Mouse (Mus musculus) heart, postnatal 10 days (tissue): Measurements from ENCODE around the gene Rps28. TPM values are rescaled to one million over a fixed set of nuclear protein-coding genes. Genes with fewer than 3 reads are reported as not detected.
"Not testable (repeated sequence)": the region's sequence is repeated elsewhere in the genome, so short reads cannot be mapped to it uniquely, and the experiment has no call there.

Source experiments
- DNase-seq, 2 experiments: peaks; one replicate each; pipeline ENCODE4 v3.0.0; 2021
- intact Hi-C: fragments of 180-260 bp; cut with DNase I; formaldehyde crosslinking; loops from one replicate; pipeline ENCODE4 v1.15.1; 2025
- total RNA-seq, 2 experiments: library from RNA; stranded (reverse); gene quantifications; 2 replicates each; pipeline ENCODE4 v1.2.3; 2021

The Rps28 gene
- 1,000 to 10,000 TPM; 1,002 to 1,034 TPM for total RNA-seq

- DNase-seq: peak; percentile 99 to 100
- intact Hi-C loops: no loop called here
Measured at GRCm38 (mm10) chr17:33824084-33824996, at the start of gene Rps28, which contains the start of gene Ndufa7. Rps28 (minus strand) TSS chr17:33824562. Ndufa7 (plus strand) TSS chr17:33824572.

DNA sequence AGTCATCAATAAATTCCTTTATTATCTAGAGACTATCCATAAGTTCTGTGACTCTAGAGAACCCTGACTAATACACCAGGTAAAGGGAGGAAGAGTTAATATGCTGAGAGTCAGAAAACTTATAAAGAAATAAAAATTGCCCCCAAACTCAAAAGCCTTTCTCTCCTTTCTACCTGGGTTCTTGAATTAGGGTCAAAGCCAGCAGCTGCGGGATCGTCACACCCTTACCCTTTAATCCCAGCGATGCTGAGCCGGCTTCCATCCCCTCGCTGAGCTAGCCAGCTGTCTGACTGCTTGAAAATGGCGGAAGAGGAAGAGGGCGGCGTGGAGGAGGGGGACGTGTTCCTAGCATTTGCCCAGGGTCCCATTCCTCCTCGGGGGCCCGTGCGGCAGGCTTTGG, 49.2 kb upstream of the Rps28 start, which contains the start of gene Gm7029:
TSS of gene Gm7029 (plus strand) at position 301 of the 400 bp plus-strand sequence.
- DNase-seq, intact Hi-C loops: not testable (repeated sequence)

DNA sequence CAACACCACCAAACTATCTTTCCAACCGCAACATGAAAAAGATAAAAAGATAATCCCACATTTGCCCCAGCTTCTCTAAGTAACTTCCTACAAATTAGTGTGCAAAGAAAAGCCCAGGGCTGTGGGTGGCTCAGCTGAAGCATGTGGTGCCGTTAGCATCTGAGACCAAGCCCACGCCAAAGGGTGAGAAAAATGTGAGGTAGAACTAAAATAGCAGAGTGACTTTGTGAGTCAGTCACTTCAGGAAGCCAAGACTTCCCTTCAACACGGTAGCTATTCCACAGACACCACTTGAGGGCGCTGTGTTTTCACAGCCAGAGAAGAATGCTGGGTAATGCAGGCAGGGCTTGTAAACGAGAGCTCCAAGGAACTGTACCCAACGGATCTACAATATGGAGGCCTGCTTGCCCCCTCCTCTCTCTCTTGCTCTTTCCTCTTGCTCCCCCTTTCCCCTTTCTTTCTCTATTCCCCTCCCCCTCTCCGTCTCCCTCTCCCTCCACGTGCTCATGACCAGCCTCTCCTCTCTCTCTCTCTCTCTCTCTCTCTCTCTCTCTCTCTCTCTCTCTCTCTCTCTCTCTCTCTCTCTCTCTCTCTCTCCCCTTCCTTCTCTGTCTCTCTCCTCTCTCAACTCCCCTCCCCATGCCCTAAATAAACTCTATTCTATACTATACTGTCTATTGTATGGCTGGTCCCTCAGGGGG, 41.1 kb upstream of the Rps28 start:
- peak; percentile 38 to 61 for DNase-seq

GRCm38 (mm10) chr17:33857816-33858215, 33.5 kb upstream of the Rps28 start:
- no peak for DNase-seq
- intact Hi-C loops: no loop called here

More for the DNA sequence above, 41.1 kb upstream of the Rps28 start:
- intact Hi-C loops: no loop called here

GRCm38 (mm10) chr17:33851331-33851730, 27.0 kb upstream of the Rps28 start:
- no peak for DNase-seq
- intact Hi-C loops: no loop called here

DNA sequence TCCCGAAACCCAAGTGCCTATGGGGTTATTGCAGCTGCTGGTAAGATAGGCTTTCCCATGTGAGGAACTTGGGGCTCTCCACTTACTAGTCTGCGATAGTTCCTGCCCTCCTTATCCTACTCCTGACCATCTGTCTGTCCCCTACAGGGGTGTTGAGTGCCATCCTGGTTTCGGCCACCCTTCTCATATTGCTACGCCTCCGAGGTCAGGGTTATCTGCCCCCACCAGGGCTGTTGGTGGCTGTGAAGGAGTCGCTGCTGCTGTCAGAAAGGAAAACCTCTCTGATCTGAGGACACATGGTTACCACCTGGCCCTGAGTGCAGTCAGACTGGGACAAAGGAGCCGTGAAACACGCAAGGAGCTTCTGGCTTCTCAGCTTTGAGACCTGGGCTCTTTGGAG, 23.8 kb upstream of the Rps28 start:
- no peak for DNase-seq
- intact Hi-C loops: no loop called here

DNA sequence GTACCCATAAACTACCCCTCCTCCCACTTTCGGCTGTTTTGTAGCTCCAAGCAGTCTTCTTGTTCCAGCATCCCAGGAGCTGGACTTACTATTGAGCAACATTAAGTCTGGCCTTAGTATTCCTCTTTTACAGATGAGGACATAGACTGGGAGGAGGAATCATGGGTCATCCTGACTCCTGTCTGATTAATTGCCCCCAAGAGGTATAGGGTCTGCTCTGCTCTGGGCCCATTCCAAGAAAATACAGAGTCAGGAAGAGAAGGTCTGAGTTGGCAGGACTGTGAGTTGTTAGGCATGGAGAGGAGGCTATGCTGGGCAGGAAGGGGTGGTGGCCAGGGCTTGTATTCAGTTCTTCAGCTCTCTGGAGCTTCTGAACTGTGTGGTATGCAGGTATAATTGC, 19.8 kb upstream of the Rps28 start:
- DNase-seq: no peak
- intact Hi-C loops: no loop called here

- intact Hi-C loops: no loop called here
Measured at GRCm38 (mm10) chr17:33842966-33843795, 18.8 kb upstream of the Rps28 start, which contains the start of gene Cd320. Cd320 (plus strand) TSS chr17:33843091.

GRCm38 (mm10) chr17:33829561-33829960, 5.2 kb upstream of the Rps28 start:
- intact Hi-C loops: loop anchor here (5.0 kb wide), 1 partner anchor 392 kb away; no protein-coding TSS in a partner anchor
- peak in 1 of 2 experiments; percentile 19 for DNase-seq

More at GRCm38 (mm10) chr17:33842966-33843795, 18.8 kb upstream of the Rps28 start, which contains the start of gene Cd320:
- DNase-seq: peak; percentile 95

DNA sequence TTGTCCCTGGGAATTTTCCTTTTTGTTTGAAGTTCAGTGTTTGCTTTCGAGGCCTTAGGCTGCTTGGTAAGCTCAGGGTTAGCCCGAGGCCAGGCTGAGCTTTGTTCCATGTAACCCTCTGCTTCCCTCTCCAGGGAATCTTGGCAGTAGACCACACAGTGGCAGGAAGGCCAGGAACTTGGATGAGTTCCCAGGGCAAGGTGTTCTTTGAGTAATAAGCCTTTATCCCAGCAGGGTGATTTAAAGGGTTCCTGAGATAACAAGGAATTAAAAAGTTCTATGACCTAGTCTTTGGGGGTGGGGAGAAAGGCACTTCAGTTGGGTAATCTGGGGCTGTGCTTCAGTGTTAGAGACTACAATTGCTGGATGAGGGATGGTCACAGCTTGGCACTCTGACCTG, 4.5 kb upstream of the Rps28 start:
- intact Hi-C loops: loop anchor here (5.0 kb wide), 1 partner anchor 392 kb away; no protein-coding TSS in a partner anchor
- DNase-seq: peak; percentile 87 to 91

- DNase-seq: peak; percentile 78 to 88
- intact Hi-C loops: loop anchor here (5.0 kb wide), 1 partner anchor 390 kb away; no protein-coding TSS in a partner anchor
Measured at GRCm38 (mm10) chr17:33826850-33827249, 2.5 kb upstream of the Rps28 start.

- no peak for DNase-seq
- intact Hi-C loops: loop anchor here (5.0 kb wide), 1 partner anchor 388 kb away; no protein-coding TSS in a partner anchor
Measured at GRCm38 (mm10) chr17:33825462-33825861, 1.1 kb upstream of the Rps28 start.

GRCm38 (mm10) chr17:33824997-33825330, 602 bp upstream of the Rps28 start:
- intact Hi-C loops: loop anchor here (5.0 kb wide), 1 partner anchor 388 kb away; no protein-coding TSS in a partner anchor
- DNase-seq: peak in 1 of 2 experiments; percentile 13

GRCm38 (mm10) chr17:33823171-33823570, 1.2 kb downstream of the Rps28 start:
- DNase-seq, intact Hi-C loops: not testable (repeated sequence)

DNA sequence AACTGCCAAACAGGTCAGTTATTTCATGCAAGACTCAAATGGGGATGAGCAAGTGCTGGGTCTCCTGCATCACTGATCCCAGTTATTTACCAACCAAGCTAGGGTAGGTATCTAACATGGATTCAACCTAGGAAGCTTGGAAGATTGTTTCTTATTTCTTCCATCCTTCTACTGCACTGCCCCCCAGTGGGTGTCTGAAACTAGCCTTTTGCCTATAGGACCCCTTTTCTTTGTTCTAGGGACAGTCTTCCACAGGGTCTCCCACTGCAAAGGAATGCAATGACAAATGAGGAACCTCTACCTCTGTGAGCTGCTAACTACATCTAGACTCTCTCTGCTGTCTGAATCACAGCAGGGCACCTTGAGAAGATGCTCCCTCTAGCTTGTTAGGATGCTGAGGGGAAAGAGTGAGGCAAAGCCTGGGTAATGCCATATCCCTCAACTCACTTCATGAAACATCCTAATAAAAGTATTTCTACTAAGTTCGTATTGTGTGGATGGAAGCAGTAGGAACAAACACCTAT, 1.9 kb downstream of the Rps28 start:
- intact Hi-C loops: no loop called here
- DNase-seq: no peak

GRCm38 (mm10) chr17:33817969-33818643, 6.3 kb downstream of the Rps28 start:
- DNase-seq: no peak
- intact Hi-C loops: no loop called here

DNA sequence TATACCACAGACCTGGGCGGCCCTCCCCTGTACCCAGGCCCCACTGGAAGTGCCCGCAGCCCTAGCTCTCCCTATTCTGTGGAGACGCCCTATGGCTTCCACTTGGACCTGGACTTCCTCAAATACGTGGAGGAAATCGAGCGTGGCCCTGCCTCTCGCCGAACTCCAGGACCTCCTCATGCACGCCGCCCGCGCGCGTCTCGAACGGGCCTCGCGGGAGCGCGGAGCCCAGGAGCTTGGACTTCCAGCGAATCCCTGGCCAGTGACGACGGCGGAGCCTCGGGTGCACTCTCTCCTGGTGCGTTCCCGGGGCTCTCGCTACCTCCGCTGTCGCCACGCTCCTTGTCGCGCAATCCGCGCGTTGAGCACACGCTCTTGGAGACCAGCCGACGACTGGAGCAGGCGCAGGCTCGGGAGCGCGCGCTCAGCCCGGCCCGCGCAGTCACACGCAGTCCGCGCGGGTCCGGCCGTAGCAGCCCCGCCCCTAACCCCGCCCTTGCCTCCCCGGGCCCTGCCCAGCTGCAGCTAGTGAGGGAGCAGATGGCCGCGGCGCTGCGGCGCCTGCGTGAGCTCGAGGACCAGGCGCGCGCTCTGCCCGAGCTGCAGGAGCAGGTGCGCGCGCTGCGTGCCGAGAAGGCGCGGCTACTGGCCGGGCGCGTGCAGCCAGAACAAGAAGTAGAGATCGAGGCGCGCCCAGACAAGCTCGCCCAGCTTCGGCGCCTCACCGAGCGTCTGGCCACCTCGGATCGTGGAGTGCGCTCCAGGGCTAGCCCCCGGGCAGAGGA, 7.0 kb downstream of the Rps28 start:
- peak; percentile 88 to 89 for DNase-seq
- intact Hi-C loops: no loop called here

GRCm38 (mm10) chr17:33816612-33817011, 7.8 kb downstream of the Rps28 start:
- DNase-seq: no peak
- intact Hi-C loops: no loop called here

DNA sequence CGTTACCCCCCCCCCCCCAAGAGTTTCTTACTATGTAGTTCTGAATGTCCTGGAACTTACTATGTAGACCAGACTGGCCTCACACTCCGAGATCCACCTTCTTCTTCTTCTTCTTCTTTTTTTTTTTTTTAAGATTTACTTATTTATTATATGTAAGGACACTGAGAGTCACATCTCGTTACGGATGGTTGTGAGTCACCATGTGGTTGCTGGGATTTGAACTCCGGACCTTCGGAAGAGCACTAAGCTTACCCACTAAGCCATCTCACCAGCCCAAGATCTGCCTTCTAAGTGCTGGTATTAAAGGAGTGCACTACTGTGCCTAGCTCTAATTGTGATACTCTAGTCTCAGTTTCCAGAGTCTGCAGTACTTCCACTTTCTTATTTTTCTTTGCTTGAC, 9.0 kb downstream of the Rps28 start:
- no peak for DNase-seq
- intact Hi-C loops: no loop called here
